Mouse (Mus musculus) forebrain, embryonic 13.5 days (tissue): ENCODE measurements around the gene Col4a1. TPM values are rescaled to one million over a fixed set of nuclear protein-coding genes. Genes with fewer than 3 reads are reported as not detected.
A peak's percentile ranks its signal among the peaks of the same experiment; 100 is the strongest.

Experiments used
- ATAC-seq: fragments of 200-750 bp; cut with Nextera tagmentation; 2 replicates; pipeline ENCODE4 v1.8.0; 2017
- H3K27ac ChIP-seq: fragments of 300-500 bp; sonication (generic); 2 replicates; pipeline ENCODE4 v1.5.1; 2015; ENCODE audit warnings: inconsistent platforms, mild to moderate bottlenecking, moderate library complexity
- H3K27me3 ChIP-seq: fragments of 300-500 bp; sonication (generic); 2 replicates; pipeline ENCODE4 v1.6.1; 2015; ENCODE audit warnings: mild to moderate bottlenecking, inconsistent platforms
- H3K36me3 ChIP-seq: fragments of 300-500 bp; sonication (generic); 2 replicates; pipeline ENCODE4 v1.6.1; 2015; ENCODE audit warnings: mild to moderate bottlenecking, inconsistent platforms; ENCODE audit not compliant: poor library complexity, severe bottlenecking
- H3K4me1 ChIP-seq: fragments of 300-500 bp; sonication (generic); 2 replicates; pipeline ENCODE4 v1.6.1; 2015; ENCODE audit warnings: inconsistent platforms
- H3K4me2 ChIP-seq: fragments of 300-500 bp; sonication (generic); 2 replicates; pipeline ENCODE4 v1.6.1; 2015; ENCODE audit warnings: inconsistent platforms, mild to moderate bottlenecking, moderate library complexity
- H3K4me3 ChIP-seq: fragments of 300-500 bp; sonication (generic); 2 replicates; pipeline ENCODE4 v1.5.1; 2015; ENCODE audit warnings: mild to moderate bottlenecking, inconsistent platforms
- H3K9ac ChIP-seq: fragments of 300-500 bp; sonication (generic); 2 replicates; pipeline ENCODE4 v1.6.1; 2015; ENCODE audit warnings: mild to moderate bottlenecking, inconsistent platforms
- H3K9me3 ChIP-seq: fragments of 300-500 bp; sonication (generic); replicated peaks from 2 replicates; pipeline ENCODE4 v1.6.1; 2016; ENCODE audit warnings: inconsistent platforms
- WGBS: fragments of 180-500 bp; shearing (Covaris S2); methylation state at CpG from one replicate; pipeline ENCODE4 v1.1.7; 2015; 5-methylcytosine and 5-hydroxymethylcytosine counted together
- polyA plus RNA-seq: library from polyadenylated mRNA; unstranded; fragments of >200 nt; fragmentation: Nextera tagmentation; extraction: Ambion mirVana; gene quantifications from 2 replicates; pipeline ENCODE4 v1.2.1, GENCODE M21; 2015

Col4a1 gene
- polyA plus RNA-seq, 1 experiment from 2014 or later, result 53.5 TPM

- Histone ChIP-seq H3K9me3 (no peaks in the 10 kb centered on the region), H3K4me3 (no peak overlapping the region), H3K9ac (no peak overlapping the region), H3K4me2 (no peak overlapping the region), H3K4me1 (peaks cover 11% of the 10 kb centered on the region), H3K27ac (no peak overlapping the region), H3K36me3 (no peaks in the 10 kb centered on the region), H3K27me3 (no peaks in the 10 kb centered on the region)
- ATAC-seq, result no peak
- 76% methylated on average over 6 of the region's 6 CpGs for WGBS
Observed at GRCm38 (mm10) chr8:11288286-11288685, 24.3 kb downstream of the Col4a1 start.

GRCm38 (mm10) chr8:11287139-11287538 lies 25.5 kb downstream of the Col4a1 start:
- Histone ChIP-seq H3K27ac (no peak overlapping the region), H3K27me3 (no peaks in the 10 kb centered on the region), H3K4me2 (no peak overlapping the region), H3K9me3 (no peaks in the 10 kb centered on the region), H3K36me3 (no peaks in the 10 kb centered on the region), H3K4me1 (peaks cover 14% of the 10 kb centered on the region), H3K9ac (no peak overlapping the region), H3K4me3 (no peak overlapping the region)
- ATAC-seq, result no peak
- WGBS, result 66% methylated on average over 3 of the region's 3 CpGs

GRCm38 (mm10) chr8:11285437-11285836 lies 27.2 kb downstream of the Col4a1 start:
- no peak for ATAC-seq
- Histone ChIP-seq H3K27me3 (no peaks in the 10 kb centered on the region), H3K9me3 (no peaks in the 10 kb centered on the region), H3K36me3 (no peaks in the 10 kb centered on the region), H3K4me3 (no peak overlapping the region), H3K4me1 (peaks cover 10% of the 10 kb centered on the region), H3K9ac (no peak overlapping the region), H3K4me2 (no peak overlapping the region), H3K27ac (no peak overlapping the region)
- WGBS, result 88% methylated on average over 4 of the region's 4 CpGs

GRCm38 (mm10) chr8:11283217-11283616 lies 29.4 kb downstream of the Col4a1 start:
- H3K9ac ChIP-seq, result no peak overlapping the region
- H3K27me3 ChIP-seq, result no peaks in the 10 kb centered on the region
- no peaks in the 10 kb centered on the region for H3K9me3 ChIP-seq
- ATAC-seq, result 0 out of 2 replicates have a peak, but pooled peaks have one; percentile 36
- H3K36me3 ChIP-seq, result no peaks in the 10 kb centered on the region
- H3K4me2 ChIP-seq, result no peak overlapping the region
- 38% methylated on average over 10 of the region's 10 CpGs for WGBS
- H3K4me1 ChIP-seq, result peaks cover 17% of the 10 kb centered on the region
- no peak overlapping the region for H3K4me3 ChIP-seq
- no peak overlapping the region for H3K27ac ChIP-seq

- ATAC-seq, result no peak
- H3K36me3 ChIP-seq, result no peaks in the 10 kb centered on the region
- H3K4me3 ChIP-seq, result no peak overlapping the region
- H3K27me3 ChIP-seq, result no peaks in the 10 kb centered on the region
- H3K27ac ChIP-seq, result no peak overlapping the region
- H3K9ac ChIP-seq, result no peak overlapping the region
- WGBS, result 73% methylated on average over 7 of the region's 7 CpGs
- no peaks in the 10 kb centered on the region for H3K9me3 ChIP-seq
- H3K4me2 ChIP-seq, result no peak overlapping the region
- peaks cover 20% of the 10 kb centered on the region for H3K4me1 ChIP-seq
Observed at GRCm38 (mm10) chr8:11282696-11283095, 29.9 kb downstream of the Col4a1 start.

- Histone ChIP-seq H3K9ac (no peak overlapping the region), H3K4me2 (no peak overlapping the region), H3K36me3 (no peaks in the 10 kb centered on the region), H3K27me3 (no peaks in the 10 kb centered on the region), H3K9me3 (no peaks in the 10 kb centered on the region), H3K4me3 (no peak overlapping the region), H3K4me1 (peaks cover 20% of the 10 kb centered on the region), H3K27ac (no peak overlapping the region)
- no peak for ATAC-seq
- 67% methylated on average over 10 of the region's 10 CpGs for WGBS
Observed at GRCm38 (mm10) chr8:11282139-11282538, 30.5 kb downstream of the Col4a1 start.

- peaks cover 20% of the 10 kb centered on the region for H3K4me1 ChIP-seq
- no peaks in the 10 kb centered on the region for H3K27me3 ChIP-seq
- no peak overlapping the region for H3K9ac ChIP-seq
- no peak for ATAC-seq
- H3K36me3 ChIP-seq, result no peaks in the 10 kb centered on the region
- no peak overlapping the region for H3K4me2 ChIP-seq
- no peak overlapping the region for H3K4me3 ChIP-seq
- 76% methylated on average over 10 of the region's 10 CpGs for WGBS
- H3K9me3 ChIP-seq, result no peaks in the 10 kb centered on the region
- no peak overlapping the region for H3K27ac ChIP-seq
Observed at GRCm38 (mm10) chr8:11280721-11281268, 31.8 kb downstream of the Col4a1 start.

- WGBS, result 47% methylated on average over 20 of the region's 20 CpGs
- Histone ChIP-seq H3K4me1 (peaks cover 20% of the 10 kb centered on the region), H3K27me3 (no peaks in the 10 kb centered on the region), H3K36me3 (no peaks in the 10 kb centered on the region), H3K9ac (no peak overlapping the region), H3K27ac (no peak overlapping the region), H3K9me3 (no peaks in the 10 kb centered on the region), H3K4me2 (peak overlapping the region; percentile 27), H3K4me3 (no peak overlapping the region)
- peak; percentile 21; the same call in 1 of the 2 replicates for ATAC-seq
Observed at GRCm38 (mm10) chr8:11279296-11279826, 33.3 kb downstream of the Col4a1 start.

- no peak overlapping the region for H3K4me2 ChIP-seq
- no peaks in the 10 kb centered on the region for H3K9me3 ChIP-seq
- H3K4me1 ChIP-seq, result peaks cover 18% of the 10 kb centered on the region
- H3K9ac ChIP-seq, result no peak overlapping the region
- no peaks in the 10 kb centered on the region for H3K27me3 ChIP-seq
- no peak overlapping the region for H3K27ac ChIP-seq
- H3K4me3 ChIP-seq, result no peak overlapping the region
- ATAC-seq, result no peak
- 65% methylated on average over 4 of the region's 4 CpGs for WGBS
- no peaks in the 10 kb centered on the region for H3K36me3 ChIP-seq
Observed at GRCm38 (mm10) chr8:11278101-11278611, 34.5 kb downstream of the Col4a1 start.

- 82% methylated on average over 3 of the region's 3 CpGs for WGBS
- no peak overlapping the region for H3K9ac ChIP-seq
- no peak overlapping the region for H3K4me3 ChIP-seq
- no peak for ATAC-seq
- peaks cover 16% of the 10 kb centered on the region for H3K4me1 ChIP-seq
- H3K27ac ChIP-seq, result no peak overlapping the region
- no peaks in the 10 kb centered on the region for H3K36me3 ChIP-seq
- H3K9me3 ChIP-seq, result no peaks in the 10 kb centered on the region
- H3K4me2 ChIP-seq, result no peak overlapping the region
- H3K27me3 ChIP-seq, result no peaks in the 10 kb centered on the region
Observed at GRCm38 (mm10) chr8:11277602-11278051, 35.0 kb downstream of the Col4a1 start.

GRCm38 (mm10) chr8:11276286-11276685 lies 36.3 kb downstream of the Col4a1 start:
- Histone ChIP-seq H3K4me2 (no peak overlapping the region), H3K27ac (no peak overlapping the region), H3K36me3 (no peaks in the 10 kb centered on the region), H3K9ac (no peak overlapping the region), H3K4me3 (no peak overlapping the region), H3K4me1 (peaks cover 16% of the 10 kb centered on the region), H3K27me3 (no peaks in the 10 kb centered on the region), H3K9me3 (no peaks in the 10 kb centered on the region)
- no peak for ATAC-seq
- WGBS, result 86% methylated on average over 6 of the region's 6 CpGs

GRCm38 (mm10) chr8:11274415-11274814 lies 38.2 kb downstream of the Col4a1 start:
- 90% methylated on average over 7 of the region's 7 CpGs for WGBS
- Histone ChIP-seq H3K4me2 (no peak overlapping the region), H3K9me3 (no peaks in the 10 kb centered on the region), H3K4me3 (no peak overlapping the region), H3K27me3 (no peaks in the 10 kb centered on the region), H3K4me1 (peaks cover 15% of the 10 kb centered on the region), H3K27ac (no peak overlapping the region), H3K9ac (no peak overlapping the region), H3K36me3 (no peaks in the 10 kb centered on the region)
- ATAC-seq, result no peak
